Mouse (Mus musculus) bone marrow, adult 2 months (tissue): ENCODE measurements around the gene Macf1.
A peak's percentile ranks its signal among the peaks of the same experiment; 100 is the strongest.

Experiments used
- CTCF ChIP-seq: fragments of 200-500 bp; IDR thresholded peaks from 2 replicates; pipeline ENCODE4 v1.5.1; 2011; ENCODE audit warnings: low read length, control low read depth; ENCODE audit not compliant: control insufficient read depth, insufficient read depth
- POLR2A ChIP-seq: fragments of 200-500 bp; IDR thresholded peaks from 2 replicates; pipeline ENCODE4 v1.6.1; 2011; ENCODE audit warnings: low read depth, mild to moderate bottlenecking, control low read depth, low read length, borderline replicate concordance; ENCODE audit not compliant: control insufficient read depth

DNA sequence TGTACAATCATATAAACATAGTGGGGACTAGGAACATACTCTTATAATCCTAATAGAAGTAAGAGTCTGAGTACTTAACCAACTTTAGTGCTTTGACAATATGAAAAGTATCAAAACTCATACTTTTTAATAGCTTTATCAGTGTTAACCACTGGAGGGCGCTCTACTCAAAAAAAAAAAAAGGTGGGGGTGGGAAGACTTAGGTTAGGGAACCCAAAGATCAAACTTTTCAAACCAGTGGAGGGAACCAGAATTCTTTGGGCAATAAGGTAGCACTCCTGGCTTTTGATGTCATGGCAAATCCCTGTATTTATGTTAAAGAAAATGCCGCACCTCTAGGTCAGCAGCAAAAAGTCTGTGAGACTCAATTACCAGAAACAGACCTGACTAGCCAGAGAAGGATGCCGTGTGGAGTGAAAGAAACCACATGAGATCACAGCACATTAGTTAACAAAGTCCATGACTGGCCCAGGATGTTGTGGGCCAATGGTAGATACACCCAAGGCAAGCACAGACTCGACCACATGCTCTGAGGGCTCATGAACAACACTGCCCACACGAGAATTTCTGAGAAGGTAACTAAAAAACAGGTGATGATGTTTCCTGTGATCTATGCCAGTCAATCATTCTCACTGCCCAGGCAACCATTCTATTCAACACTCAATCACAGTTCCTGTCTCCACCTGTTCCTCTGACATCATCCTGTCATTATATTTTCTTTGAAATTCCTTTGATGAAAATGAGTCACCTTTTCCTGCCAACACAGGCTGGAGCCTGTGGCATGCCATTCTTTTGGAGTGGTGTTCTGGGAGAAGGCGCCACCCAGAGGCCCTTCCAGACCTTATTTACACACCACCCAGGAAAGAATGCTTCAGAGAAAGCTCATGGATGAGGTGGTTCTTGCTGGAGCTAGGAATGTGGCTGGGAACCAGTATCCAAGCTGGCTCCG lies 95.5 kb downstream of the Macf1 start:
- TF ChIP-seq CTCF = 0 out of 2 replicates have a peak, but pooled peaks have one; percentile 10
- no peak for TF ChIP-seq POLR2A
